Mouse (Mus musculus): Measurements from ENCODE around the gene Aip.

Aip gene

GRCm38 (mm10) chr19:4113186-4113805 is 12.4 kb downstream of the Aip start:
- peak; percentile 99 for DNase-seq (ENCODE audit: low spot score)

- no peak for DNase-seq (ENCODE audit: low spot score)
These were observed 13.3 kb downstream of the Aip start for GRCm38 (mm10) chr19:4112063-4112960.

DNA sequence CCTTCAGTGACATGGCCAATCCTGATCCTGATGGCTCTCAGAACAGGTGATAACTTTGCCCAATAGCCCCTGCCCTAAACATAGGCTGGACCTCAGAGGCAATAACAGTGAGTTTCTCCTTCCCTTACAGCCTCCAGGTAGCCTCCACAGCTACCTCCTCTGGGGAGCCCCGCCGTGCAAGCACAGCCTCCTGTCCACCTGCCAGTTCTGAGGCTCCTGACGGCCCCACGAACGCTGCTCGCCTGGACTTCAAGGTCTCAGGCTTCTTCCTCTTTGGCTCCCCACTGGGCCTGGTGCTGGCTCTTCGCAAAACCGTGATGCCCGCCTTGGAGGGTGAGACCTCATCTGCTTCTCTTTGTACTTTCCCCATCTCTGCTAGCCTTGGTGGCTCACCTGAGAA is 17.1 kb downstream of the Aip start:
- no peak for DNase-seq (ENCODE audit: low spot score)

DNA sequence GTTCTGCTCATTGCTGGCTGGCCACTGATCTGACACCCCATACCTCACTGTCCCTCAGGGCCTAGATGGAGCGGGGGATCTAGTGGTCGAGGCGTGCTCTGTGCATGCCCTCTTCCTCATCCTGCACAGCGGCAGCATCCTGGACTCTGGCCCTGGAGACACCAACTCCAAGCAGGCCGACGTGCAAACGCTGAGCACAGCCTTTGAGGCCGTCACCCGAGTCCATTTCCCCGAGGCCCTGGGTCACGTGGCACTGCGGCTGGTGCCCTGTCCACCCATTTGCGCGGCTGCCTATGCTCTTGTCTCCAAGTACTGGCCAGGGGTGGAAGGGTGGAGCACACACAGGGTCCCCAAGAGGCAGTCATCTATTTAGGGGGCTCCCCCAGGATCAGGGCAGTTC is 19.0 kb downstream of the Aip start:
- DNase-seq (ENCODE audit: low spot score) = no peak

DNA sequence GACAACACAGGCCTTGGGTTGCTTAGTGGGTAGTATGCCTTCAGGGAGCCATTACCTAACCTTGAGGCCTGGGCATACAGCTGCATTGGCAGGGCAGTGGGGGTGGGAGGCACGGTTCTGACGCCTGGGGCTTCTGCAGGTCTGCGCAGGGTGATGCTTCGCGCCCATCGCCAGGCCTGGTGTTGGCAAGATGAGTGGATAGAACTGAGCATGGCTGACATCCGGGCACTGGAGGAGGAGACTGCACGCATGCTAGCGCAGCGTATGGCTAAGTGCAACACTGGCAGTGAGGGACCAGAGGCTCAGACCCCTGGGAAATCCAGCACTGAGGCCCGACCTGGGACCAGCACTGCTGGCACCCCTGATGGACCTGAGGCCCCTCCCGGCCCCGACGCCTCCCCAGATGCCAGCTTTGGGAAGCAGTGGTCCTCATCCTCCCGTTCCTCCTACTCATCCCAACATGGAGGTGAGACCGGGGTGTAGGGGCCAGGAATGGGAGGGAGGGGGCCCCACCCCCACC is 20.9 kb downstream of the Aip start:
- DNase-seq (ENCODE audit: low spot score) = no peak

- DNase-seq (ENCODE audit: low spot score) = no peak
These were observed 21.9 kb downstream of the Aip start for GRCm38 (mm10) chr19:4103792-4104191.

GRCm38 (mm10) chr19:4103294-4103693 is 22.4 kb downstream of the Aip start:
- no peak for DNase-seq (ENCODE audit: low spot score)

- DNase-seq (ENCODE audit: low spot score) = no peak
These were observed 23.0 kb downstream of the Aip start for GRCm38 (mm10) chr19:4102626-4103025.

DNA sequence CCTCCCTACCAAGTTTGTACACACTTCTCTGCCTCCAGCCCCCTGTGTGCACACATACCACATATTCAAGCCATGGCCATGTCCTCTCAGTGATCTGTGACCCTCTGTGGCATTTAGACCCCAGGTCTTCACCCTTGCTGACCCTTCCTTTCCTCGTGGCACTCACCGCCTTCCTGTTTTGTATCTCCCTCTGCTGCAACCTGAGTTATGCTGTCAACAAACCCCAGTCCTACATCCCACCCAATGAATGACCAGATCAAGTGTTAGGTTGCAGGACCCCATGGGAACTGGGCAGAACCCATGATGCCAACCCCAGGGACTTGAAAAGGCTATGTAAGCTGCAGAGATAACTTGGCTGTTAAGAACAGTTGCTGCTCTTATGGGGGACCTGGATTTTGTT is 23.6 kb downstream of the Aip start:
- no peak for DNase-seq (ENCODE audit: low spot score)

- DNase-seq (ENCODE audit: low spot score) = no peak
These were observed 24.2 kb downstream of the Aip start for GRCm38 (mm10) chr19:4101466-4101865.

DNA sequence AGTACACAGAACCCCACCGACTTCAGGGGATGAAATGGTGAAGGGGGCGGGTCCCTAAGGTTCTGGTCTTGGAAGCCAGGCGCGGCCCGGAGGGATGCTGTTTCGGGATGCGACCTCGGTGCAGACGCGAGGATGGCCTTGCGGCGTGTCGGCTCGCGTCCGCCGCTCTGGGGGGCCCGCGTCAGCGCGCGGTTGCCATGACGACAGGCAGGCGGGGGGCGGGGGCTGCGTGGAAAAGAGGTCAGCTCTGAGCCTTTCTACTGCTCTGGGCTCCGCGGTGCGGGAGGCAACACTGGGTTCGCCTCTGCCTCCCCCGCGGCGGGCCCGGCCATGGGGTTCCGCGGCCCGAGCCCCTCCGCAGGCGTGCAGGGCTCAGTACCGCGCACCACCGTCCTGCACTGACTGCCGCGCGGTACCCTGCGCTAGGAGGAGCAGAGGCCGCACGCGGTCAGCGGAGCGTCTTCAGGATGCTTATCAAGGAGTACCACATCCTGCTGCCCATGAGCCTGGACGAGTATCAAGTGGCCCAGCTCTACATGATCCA is 24.9 kb downstream of the Aip start:
- DNase-seq (ENCODE audit: low spot score) = no peak

DNA sequence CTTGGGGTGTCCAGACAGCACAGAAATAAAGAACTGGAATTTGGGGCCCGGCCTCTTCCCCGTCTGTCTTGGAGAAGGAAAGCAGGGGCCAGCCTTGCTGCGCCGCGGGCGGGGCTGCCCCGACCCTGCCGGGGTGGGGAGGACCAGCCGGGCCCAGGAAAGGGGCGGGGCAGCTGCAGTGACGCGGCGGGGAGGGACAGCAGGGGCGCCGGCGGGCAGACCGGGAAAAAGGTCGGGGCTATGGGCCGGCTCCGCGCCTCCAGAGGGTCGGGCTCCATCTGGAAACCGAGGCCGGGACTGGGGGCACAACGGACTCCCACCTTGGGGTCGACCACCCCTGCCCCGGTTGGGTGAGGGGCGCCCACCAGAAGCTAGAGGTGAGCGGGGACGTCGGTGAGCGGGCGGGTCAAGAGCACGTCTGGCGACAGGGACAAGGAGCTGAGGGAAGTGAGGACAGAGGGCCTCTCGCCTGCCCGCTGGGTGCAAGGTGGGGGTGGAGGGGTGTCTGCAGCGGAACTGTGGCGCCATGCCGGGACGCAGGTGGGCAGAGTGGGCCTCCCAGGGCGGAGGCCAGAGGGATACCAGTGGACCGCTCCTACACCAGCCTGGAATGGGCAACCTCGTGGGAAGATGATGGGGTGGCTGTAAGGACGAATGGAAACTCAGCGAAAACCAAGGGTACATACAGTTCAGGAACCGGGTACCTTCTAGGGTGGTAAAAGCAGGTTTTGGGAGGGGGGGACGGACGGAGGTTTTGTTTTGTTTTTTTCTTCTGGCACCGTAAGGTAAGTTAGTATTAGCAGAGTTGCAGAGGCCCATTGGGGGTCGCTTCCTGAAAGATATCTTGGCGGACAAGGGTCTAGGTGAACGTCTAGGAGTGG is 25.6 kb downstream of the Aip start, which contains the start of gene Pitpnm1:
Gene Pitpnm1, plus strand, starts transcription at position 162 of the 881 bp plus-strand sequence.
- peak; percentile 74 for DNase-seq (ENCODE audit: low spot score)

DNA sequence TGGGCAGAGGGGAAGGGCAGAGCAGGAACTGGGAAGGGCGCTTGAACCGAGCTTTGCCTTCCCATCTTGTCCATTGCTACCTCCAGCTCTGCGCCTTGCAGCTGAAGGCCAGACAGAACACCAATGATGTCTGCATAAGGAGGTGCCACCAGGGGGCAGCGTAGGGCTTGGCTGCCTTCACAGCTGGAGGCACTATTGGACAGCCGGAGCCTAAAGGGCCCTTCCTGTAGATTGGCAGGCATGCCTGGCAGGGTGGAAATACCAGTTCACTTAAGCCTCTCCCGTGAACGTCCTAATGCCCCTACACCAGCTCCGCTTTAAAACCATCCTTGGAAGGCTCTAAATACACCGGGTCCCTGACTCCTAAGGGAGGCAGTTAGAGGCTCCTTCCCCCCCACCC is 26.6 kb downstream of the Aip start:
- peak; percentile 98 for DNase-seq (ENCODE audit: low spot score)

DNA sequence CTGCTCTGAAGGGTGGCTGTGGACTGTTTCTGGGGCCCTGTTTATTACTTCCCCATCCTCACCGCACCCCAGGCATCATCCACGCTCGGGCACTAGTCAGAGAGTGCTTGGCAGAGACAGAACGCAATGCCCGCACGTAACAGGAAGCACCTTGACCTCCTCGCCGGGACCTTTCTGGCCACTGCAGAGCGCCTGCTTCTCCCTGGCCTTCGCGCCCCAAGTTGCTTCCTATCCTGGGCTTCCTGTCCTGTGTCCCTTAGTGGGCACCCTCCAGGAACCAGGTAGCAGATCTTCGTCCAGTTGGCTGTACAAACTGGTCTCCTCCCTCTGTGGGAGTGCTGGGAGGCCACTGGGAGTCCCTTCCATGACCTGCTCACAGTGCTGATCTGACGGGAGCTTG is 27.2 kb downstream of the Aip start:
- DNase-seq (ENCODE audit: low spot score) = no peak

- peak; percentile 96 for DNase-seq (ENCODE audit: low spot score)
These were observed 28.2 kb downstream of the Aip start for GRCm38 (mm10) chr19:4097441-4097825.

GRCm38 (mm10) chr19:4096642-4097440 is 28.8 kb downstream of the Aip start, which contains the start of gene Cdk2ap2:
Gene Cdk2ap2, plus strand, starts transcription at chr19:4097182.
- peak; percentile 99 for DNase-seq (ENCODE audit: low spot score)

GRCm38 (mm10) chr19:4095802-4096201 is 29.9 kb downstream of the Aip start:
- DNase-seq (ENCODE audit: low spot score) = no peak

GRCm38 (mm10) chr19:4094774-4095303 is 30.8 kb downstream of the Aip start:
- peak; percentile 37 for DNase-seq (ENCODE audit: low spot score)

DNA sequence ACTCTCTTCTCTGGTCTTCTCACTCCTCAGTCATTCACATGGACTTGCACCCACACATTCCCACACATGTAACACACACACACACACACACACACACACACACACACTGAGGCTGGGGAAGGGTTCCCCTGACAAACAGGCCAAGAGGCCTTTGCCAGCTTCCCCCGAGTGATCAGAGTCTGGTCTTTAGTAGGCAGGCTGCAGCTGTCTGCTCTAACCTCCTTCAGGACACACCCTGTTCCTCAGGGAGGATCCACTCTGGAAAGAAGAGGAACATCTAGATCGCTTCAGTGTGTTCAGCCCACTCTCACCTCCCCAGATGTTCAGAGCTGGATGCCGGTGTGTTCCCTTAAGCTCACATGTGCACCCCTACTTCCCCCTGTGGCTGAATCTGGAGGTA is 31.3 kb downstream of the Aip start:
- peak; percentile 35 for DNase-seq (ENCODE audit: low spot score)

DNA sequence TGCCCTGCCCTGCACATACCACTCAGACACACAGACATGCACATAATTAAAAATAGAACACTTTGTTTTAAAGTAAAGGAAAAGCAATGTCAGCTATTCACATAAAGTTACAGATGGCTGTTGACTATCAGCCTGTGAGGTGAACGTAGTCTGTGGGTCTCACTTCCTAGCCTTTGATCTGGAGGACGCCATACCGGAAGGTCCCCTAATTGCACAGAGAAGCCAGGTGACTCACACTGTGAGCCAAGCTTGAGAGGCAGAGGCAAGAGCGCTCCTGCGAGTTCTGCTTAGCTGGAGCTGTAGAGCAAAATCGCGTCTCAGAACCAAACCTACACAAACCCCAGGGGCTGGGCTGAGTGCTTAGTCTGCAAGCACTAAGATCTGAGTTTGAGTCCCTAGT is 31.9 kb downstream of the Aip start:
- DNase-seq (ENCODE audit: low spot score) = no peak

- no peak for DNase-seq (ENCODE audit: low spot score)
These were observed 32.9 kb downstream of the Aip start for GRCm38 (mm10) chr19:4092750-4093149.

All from adipocyte (in vitro differentiated cells).